Mouse (Mus musculus): ENCODE measurements around the gene Gmeb1.
"Not testable (repeated sequence)": the region's sequence is repeated elsewhere in the genome, so short reads cannot be mapped to it uniquely, and the experiment has no call there.

The Gmeb1 gene

DNA sequence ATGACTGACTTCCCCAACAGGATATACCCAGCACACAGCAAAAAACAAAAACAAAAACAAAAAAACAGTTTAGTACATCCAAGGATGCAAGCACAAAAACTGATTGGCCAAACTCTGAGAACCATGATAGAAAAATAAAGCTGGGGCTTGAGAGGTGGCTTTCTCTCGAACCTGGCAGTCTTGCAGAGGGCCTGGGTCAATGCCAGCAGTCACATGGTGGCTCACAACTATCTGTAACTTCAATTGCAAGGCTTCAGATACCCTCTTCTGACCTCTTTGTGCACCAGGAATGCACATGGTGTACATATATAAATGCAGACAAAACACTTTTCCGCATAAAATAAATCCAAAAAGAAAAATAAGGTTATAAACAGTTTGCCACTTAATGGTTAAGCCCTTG lies 11.8 kb upstream of the Gmeb1 start:
- no peak for DNase-seq (ENCODE audit: low read depth)

DNA sequence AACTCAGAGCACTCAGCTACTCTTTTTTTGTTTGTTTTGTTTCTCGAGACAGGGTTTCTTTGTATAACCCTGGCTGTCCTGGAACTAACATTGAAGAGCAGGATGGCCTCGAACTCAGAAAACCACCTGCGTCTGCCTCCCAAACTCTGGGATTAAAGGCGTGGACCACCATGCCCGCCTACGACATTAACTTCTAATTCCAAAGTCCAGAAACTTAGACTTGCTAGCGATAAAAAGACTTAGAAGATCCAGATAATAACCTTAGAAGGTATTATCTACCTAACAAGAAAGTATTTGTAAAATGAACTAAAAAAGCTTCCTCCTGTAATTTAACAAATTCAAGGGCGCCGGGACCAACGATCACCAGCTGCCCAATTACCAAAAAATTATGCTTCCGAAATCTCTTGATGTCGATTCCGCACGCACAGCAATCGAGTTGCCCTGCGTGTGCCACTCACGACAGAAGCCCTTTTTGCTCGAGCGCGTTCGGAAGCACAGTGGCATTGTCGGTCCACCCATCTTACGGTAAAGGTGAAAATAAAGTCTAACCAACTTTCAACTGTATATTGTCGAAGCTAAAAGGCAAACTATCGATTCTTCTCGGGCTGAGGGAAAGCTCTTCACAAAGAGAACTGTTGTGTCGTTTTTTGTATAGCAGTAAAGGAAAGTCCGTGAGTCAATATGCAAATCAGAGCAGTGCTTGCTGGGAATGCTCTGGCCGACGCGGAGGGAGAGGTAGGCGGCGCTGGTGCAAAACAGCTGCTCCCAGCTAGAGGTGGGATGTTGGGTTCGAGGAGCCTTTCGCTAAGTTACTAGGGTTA lies 8.5 kb upstream of the Gmeb1 start:
- peak; percentile 91 for DNase-seq (ENCODE audit: low read depth)

DNA sequence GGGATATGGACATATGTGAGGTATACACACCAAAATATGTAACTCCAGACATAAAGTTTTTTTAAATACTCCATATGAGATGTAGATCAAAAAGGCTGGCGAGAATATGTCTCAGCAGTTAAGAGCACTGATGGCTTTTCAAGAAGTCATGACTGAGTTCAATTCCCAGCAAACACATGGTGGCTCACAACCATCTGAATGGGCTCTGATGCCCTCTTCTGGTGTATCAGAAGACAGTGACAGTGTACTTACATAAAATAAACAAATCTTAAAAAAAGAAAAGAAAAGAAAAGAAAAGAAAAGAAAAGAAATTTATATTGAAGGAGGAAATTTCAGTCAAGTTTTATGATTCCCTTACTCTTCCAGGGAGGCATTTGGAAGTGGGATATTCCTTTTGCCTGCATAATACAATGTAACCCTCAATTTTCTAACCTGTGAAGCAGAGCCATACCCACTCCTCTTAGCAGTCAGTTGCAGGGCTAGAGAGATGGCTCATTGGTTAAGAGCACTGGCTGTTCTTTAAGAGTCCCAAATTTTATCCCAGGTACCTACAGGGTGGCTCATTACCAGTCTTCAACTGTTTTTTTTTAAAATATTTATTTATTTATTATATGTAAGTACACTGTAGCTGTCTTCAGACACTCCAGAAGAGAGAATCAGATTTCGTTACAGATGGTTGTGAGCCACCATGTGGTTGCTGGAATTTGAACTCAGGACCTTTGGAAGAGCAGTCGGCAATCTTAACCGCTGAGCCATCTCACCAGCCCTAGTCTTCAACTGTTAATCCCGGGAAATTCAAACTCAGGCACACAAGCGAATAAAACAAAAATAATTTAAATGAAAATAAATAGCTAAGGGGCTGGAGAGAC lies 7.7 kb upstream of the Gmeb1 start:
- no peak for DNase-seq (ENCODE audit: low read depth)

DNA sequence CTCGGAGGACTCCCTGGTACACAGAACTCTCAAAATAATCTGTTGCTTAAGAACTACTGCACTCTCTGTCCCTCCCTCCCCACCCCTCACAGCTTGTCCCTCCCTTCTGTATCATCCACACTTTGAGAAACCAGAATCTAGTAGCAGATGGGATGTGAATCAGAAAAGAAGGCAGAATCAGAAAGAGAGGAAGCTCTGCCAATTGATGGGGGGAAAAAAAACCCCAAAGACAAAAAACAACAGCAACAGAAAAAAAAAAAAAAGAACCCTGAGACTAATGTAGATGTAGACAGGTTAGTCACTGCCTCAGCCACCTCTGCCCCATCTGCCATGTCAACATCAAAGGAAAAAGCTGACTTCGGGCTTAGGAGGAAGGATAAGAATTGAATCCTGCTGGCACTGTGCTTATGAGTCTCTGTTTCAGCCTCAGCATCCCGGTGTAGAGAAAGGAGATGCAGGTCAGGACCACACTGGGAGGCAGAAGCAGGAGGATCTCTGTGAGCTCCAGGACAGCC lies 5.5 kb upstream of the Gmeb1 start:
- no peak for DNase-seq (ENCODE audit: low read depth)

DNA sequence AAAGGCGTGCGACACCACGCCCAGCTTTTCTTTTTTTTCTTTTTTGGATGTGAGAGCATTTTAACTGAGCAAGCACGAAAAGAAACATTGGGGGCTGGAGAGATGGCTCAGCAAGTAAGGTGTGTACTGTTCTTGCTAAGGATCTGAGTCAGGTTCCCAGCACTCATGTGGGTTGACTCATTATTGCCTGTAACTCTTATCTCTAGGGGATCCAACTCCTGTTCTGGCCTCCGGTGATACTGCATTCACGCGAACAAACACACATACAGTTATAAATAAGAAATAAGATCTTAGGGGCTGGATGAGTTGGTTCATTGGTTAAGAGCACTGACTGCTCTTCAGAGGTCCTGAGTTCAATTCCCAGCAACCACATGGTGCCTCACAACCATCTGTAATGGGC lies 1.9 kb upstream of the Gmeb1 start:
- DNase-seq (ENCODE audit: low read depth): no peak

DNA sequence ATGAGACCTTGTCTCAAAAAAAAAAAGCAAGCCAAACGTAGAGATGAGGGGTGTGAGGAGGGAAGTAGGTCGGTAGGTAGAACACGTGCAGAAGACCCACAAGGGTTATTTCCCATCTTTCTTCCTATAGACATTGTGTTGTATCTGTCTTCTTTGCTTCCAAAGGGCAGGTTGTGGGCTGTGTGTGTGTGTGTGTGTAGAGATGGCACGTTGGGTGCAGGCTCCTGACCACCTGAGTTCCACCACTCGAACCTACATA lies 885 bp upstream of the Gmeb1 start:
- DNase-seq (ENCODE audit: low read depth): no peak

DNA sequence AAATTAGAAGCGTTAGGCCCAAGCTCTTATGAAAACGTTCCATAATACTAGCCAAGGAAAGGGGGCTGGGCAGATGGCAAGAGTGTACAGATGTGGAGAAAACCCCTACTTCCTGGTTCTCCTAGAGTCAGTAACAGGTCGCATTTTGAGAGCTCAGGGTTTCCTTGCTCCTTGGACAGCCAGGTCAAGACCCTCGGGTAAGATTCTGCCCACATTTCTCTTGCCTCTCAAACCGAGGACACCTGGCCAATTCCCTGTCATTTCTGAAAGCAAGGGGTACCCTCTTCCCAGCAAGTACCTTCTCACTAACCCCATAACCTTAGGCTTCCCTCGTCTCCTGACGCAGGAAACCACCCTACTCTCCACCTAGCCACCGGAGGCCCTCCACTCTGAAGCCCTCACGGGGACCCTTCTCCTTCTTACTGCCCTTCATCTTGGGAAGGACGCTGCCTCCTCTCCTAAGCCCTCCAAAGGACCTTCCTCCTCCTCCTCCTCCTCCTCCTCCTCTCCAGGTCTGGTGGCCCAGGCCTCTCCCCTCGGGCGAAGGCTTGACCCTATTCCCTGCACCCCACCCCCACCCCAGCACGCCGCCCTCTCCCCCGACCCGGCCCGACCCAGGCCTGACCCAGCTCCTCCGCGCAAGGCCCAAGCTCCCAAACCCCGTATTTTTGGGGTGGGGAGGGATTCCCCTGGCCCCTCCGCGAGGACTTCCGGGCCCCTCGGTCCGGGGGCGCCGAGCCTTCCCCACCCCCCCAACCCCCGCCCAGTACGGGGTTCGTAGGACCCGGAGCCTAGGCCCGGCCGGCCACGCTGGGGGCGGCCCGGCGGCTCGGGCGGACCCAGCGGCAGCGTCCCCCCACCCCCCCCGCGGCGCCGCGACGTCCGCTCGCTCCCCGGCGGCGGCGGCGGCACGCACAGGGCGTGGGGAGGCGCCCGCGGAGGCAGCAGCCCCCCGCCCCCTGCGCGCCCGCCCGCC lies 710 bp downstream of the Gmeb1 start:
- no peak for DNase-seq (ENCODE audit: low read depth)

DNA sequence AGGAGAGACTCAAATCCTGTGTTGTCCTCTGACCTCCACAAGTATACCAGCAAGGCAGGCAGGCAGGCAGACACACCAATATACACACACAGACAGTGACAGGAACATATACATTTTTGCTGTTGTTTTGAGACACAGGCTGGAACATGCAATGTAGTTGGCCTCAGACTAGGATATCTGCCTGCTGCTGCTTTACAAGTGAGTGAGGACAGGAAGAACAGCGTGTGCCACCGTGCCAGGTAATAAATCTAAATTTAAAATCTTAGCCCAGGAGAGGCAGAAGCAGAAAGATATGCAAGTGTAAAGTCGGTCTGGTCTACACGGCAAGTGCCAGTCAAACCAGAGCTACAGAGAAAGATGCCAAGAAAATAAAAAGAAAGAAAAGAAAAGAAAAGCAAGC lies 2.2 kb downstream of the Gmeb1 start:
- no peak for DNase-seq (ENCODE audit: low read depth)

DNA sequence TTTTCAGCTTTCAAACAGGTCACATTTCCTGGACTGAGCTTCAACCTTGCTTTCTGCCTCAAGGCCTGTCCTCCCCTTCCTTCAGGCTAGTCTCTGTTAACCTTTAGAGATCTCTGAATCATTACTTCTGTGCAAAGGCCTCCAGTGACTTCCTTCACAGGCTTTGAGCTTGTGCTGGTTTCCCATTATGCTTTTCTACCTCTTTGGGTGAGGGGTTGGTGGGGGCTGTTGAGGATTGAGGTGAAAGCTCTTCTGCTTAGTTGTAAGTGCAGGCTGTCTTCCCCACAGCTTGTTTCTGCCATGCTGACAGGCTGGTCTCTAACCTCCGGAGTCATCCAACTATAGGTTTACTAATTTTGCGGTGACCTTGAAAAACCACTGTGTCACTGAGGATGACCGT lies 5.0 kb downstream of the Gmeb1 start:
- no peak for DNase-seq (ENCODE audit: low read depth)

DNA sequence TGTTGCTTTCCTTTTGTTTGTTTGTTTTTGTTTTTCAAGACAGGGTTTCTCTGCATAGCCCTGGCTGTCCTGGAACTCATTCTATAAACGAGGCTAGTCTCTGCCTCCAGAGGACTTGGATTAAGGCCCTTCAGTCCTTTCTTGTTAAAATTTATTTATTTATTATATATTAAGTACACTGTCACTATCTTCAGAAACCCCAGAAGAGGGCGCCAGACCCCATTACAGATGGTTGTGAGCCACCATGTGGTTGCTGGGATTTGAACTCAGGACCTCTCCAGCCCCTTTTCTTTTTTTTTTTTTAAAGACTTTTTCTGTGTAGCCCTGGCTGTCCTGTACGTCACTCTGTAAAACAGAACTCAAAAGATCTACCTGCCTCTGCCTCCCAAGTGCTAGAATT lies 6.4 kb downstream of the Gmeb1 start:
- DNase-seq (ENCODE audit: low read depth): no peak

DNA sequence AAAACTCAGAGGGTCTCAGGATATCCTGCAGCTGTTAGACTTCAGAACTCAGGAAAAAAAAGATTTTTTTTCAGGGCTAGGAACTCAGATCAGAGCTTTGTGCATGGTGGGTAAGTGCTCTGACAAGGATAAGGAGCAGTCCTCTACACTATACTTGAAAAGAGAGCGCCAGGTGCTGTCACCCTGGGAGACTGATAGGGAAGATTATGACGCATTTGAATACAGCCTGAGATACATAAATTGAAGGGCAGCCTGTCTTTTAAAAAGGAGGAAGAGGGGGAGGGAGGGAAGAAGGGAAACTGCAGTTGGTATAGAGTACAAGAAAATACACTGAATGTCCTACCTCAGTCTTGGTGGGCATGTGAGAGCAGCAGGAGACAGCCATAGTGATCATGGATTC lies 7.8 kb downstream of the Gmeb1 start:
- no peak for DNase-seq (ENCODE audit: low read depth)

DNA sequence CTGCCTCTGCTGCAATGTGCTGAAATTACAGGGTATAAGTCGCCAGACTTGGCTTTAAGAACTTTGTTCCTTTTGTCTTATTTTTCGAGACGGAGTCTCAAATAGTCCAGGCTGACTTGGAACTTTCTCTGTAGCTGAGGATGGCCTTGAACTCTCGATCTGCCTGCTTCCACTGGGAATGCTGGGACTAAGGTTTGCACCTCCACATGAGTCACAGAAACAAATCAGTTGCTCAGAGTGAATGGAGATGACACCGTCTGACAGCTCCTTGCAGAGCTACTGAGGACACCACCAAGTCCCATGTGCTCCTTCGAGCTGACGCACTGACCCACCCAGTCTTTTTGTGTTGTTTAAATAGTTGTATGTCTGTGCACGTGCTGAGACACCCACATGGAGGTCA lies 8.3 kb downstream of the Gmeb1 start:
- no peak for DNase-seq (ENCODE audit: low read depth)

DNA sequence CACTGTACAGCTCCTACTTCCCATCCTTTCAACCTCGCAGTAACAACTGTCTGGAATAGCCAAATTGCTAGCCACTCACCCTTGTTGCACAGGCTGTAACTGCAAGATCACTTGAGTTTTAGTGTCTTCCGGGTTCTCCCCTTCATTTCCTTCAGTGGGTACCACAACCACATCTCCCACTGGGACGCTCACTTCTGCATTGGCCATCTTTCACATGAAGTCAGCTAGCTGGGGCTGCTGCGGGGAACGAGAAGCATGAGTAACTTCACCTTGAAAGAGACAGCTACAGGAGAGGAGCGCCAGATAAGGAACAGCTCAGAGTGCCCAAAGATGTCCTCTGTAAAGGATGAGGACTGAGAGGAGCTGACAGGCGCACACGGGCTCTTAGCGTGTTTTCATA lies 9.8 kb downstream of the Gmeb1 start:
- DNase-seq (ENCODE audit: low read depth): no peak

DNA sequence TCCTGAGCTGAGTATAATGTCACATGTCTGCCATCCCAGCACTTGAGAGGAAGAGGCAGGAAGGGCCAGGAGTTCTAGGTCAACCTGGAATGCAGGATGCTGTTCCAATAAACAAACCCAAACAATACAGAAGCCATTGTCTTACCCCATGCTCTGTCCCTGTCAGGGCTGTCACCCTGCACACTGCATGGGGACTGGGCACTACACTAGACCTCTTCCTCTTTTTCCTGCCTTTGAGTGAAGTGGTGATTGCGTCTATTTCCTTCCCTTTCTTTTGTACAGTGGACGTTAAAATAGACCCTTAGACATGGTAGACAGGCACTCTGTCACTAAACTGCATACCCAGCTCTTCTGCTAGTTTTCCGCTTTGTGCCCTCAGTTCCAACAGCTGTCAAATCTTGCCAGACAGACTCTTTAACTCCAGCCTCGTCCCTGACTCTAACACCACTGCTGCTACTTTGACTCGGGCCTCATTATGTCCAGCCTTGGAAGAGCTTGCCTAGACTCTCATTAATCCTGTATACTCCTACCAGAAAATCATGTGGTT lies 13.9 kb downstream of the Gmeb1 start:
- DNase-seq (ENCODE audit: low read depth): no peak

DNA sequence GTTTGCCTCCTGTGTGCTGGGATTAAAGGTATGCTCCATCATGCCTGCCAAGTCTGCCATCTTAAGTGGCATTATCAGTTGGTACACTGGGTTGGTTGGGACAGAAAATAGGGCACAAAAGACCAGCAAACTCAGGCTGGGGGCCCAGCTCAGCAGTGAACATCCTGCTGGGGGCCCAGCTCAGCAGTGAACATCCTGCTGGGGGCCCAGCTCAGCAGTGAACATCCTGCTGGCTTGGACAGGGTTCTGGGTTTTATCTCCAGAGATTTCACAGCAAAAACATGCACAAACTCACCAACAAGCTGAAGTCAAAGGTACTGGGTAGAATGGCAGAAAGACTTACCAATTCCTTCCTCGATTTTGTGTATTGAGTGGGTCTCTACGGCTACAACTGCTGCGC lies 15.8 kb downstream of the Gmeb1 start:
- no peak for DNase-seq (ENCODE audit: low read depth)

DNA sequence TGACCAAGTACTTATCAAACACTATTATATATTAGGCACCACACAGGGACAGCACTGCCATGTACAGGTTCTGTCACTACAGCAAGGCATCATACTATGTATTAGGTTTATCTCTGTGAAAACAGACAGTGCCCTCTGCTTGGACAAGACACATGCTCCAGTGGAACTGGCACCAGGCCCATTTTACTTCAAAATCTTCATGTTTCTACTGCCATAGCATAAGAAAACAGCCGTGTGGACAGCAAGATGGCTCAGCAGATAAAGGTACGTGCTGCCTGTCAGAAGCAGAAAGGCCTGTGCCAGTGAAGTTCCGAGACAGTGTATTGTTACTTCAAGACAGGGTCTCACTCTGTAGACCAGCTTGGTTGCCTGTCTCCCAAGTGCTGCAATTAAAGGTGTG lies 20.2 kb downstream of the Gmeb1 start:
- no peak for DNase-seq (ENCODE audit: low read depth)

DNA sequence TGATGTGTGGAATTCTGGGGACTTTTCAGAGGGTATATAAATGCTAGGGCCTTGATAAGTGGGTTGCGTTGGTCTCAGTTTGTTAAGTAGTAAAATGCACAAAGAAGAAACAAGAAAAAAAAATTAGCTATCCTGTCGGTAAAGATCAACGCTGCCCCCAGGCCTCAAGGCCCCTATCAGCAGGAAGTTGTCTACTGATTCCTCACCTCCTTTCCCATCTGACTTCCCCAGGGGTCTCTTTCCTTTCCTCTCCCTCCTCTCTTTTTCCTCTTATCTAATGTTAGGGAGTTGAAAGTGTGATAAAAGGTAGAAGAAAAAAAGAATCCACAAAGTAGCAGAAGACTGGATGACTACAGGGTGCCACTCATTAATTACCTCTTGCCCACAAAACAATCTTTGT lies 21.0 kb downstream of the Gmeb1 start:
- no peak for DNase-seq (ENCODE audit: low read depth)

DNA sequence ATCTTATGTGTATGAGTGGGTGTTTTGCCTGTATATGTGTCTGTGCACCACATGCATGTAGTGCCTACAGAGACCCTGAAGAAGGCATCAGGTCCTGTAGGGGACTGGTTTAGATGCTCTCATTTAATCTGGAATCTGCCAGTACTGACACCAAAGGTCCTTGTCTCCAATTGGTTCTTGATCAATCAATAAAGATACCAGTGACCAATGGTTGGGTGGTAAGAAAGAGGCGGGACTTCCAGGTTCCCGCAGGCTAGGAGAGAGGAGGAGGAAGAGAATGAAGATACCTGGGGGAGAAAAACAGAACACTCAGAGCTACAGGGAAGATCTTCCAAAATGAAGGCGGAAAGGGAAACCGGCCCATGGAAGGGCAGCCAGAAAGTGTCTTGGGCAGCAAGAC lies 23.0 kb downstream of the Gmeb1 start:
- DNase-seq (ENCODE audit: low read depth): no peak

DNA sequence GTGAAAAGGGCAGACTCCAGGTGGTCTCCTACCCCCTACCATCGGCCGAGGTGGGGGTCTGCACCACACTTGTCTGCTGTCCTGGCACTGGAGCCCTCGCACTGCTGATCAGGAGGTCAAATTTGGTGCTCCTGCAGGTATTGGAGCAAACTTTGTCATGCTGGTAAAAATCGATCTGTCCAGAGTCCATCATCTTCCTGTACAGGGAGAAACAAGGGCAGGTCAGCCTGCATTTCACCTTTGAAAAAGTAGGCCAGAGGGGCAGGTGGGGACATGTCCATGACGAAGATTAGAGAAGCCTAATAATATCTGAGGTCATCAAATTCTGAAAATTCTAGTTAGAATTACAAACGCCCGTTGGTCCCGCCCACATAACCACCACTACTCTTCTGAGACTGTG lies 26.7 kb downstream of the Gmeb1 start:
- no peak for DNase-seq (ENCODE audit: low read depth)

DNA sequence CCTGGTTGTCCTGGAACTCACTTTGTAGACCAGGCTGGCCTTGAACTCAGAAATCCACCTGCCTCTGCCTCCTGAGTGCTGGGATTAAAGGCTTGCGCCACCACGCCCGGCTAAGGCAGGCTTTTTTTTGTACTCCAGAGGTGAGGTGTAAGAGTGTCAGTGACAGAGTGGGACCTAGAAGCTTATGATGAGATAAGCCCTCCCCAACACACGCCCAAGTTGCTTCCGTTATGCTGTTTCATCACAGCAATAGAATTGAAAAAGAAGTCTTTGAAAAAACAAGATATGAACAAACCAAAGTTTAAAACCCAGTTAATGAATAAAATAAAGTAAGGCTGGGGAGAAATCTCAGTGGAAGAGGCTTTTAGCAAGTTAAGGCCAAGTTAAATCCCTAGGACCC lies 31.0 kb downstream of the Gmeb1 start:
- no peak for DNase-seq (ENCODE audit: low read depth)

DNA sequence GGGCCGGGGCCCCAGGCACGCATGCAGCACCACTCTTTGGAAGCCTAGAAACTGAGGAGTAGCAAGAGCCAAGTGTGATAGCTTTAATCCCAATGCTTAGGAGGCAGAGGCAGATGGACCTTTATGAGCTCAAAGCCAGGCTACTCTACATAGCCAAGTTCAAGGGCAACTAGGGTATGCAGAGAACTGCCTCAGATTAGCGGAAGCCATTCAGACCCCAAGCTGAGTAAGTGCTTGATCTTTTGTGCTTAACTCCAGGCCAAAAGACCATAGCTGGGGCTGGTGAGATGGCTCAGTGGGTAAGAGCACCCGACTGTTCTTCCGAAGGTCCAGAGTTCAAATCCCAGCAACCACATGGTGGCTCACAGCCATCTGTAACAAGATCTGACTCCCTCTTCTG lies 39.4 kb downstream of the Gmeb1 start:
- DNase-seq (ENCODE audit: low read depth): not testable (repeated sequence)

DNA sequence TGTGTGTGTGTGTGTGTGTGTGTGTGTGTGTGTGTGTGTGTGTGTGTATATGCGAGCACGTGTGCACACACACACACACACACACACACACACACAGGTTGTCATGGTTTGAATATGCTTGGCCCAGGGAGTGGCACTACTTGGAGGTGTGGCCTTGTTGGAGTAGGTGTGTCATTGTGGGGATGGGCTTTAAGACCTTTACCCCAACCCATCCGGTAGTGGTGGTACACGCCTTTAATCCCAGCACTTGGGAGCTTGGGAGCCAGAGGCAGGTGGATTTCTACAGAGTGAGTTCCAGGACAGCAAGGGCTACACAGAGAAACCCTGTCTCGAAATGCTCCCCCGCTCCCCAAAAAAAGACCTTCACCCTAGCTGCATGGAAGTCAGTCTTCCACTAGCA lies 43.0 kb downstream of the Gmeb1 start:
- DNase-seq (ENCODE audit: low read depth): not testable (repeated sequence)
